Mouse (Mus musculus) testis, postnatal 10 days (tissue): ENCODE results near the gene Gpr33.

Source experiments
- DNase-seq: peaks from one replicate; pipeline ENCODE4 v3.0.0; 2021; ENCODE audit warnings: low spot score

Gpr33 gene

GRCm38 (mm10) chr12:52027963-52028362 lies at the start of gene Gpr33:
Gene Gpr33, minus strand, starts transcription at chr12:52028063.
- DNase-seq: no peak

DNA sequence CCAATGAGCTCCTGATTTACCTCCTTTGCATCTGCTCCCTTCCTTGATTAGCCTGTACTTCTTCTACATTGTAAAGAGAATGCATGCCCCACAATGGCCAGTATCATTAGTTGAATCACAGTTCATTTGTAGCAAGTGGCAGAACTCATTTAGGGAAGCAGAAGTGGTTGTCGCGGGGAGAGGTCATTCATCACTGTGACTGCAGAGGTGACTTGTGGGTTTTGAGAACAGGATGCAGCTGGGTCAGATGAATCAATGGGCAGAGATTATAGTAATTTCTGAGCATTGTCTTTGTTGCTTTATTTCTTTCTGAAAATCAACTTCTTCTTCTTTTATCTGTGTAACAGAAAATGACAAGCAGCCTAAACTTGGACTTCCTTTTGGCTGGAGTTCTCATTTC lies 21.5 kb upstream of the Gpr33 start:
- no peak for DNase-seq

DNA sequence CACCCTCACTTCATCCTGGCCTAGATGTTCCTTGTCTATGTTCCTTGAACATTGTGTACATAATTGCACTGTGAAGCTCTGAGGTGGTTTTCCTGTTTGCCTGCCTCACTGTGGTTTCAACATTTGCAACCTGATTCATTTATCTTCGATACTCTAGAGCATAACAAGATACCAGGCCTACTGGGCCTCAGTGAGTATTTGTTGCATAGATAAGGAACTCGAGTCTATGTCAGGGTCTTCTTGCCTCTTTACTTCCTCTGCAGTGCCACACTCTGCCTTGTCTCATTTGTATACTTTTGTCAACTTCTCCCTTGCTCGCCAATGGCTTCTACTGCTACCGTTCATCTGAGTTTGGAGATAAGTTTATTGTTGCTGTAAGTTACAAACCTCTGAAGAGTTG lies 18.5 kb upstream of the Gpr33 start:
- no peak for DNase-seq

DNA sequence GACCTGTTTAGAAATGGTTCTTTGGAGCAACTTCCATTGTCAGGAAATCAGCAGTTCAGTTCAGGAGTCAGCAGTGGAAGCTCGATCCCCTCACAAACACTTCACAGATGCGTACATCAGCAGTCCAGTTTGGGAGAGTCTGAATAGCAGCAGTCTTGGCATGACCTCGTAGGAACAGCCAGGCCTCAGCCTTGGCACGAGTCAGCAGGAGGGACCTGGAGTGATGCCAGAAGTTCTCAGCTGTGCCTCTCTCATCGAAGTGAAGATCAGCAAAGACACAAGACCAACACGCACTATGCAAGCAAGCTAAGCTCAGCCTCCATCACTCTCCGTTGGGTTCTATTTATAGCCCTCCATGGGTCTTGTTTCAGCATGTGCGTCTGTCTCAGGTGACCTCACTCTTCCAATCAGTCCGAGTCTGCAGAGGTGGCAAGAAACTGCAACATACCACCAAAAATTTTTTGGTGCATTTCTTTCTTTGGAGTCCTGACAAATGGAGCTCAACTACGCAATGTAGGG lies 15.0 kb upstream of the Gpr33 start:
- peak; percentile 59 for DNase-seq

- no peak for DNase-seq
Measured at GRCm38 (mm10) chr12:52038352-52038751, 10.5 kb upstream of the Gpr33 start.

GRCm38 (mm10) chr12:52034956-52035355 lies 7.1 kb upstream of the Gpr33 start:
- no peak for DNase-seq

- DNase-seq: no peak
Measured at GRCm38 (mm10) chr12:52032276-52032675, 4.4 kb upstream of the Gpr33 start.

DNA sequence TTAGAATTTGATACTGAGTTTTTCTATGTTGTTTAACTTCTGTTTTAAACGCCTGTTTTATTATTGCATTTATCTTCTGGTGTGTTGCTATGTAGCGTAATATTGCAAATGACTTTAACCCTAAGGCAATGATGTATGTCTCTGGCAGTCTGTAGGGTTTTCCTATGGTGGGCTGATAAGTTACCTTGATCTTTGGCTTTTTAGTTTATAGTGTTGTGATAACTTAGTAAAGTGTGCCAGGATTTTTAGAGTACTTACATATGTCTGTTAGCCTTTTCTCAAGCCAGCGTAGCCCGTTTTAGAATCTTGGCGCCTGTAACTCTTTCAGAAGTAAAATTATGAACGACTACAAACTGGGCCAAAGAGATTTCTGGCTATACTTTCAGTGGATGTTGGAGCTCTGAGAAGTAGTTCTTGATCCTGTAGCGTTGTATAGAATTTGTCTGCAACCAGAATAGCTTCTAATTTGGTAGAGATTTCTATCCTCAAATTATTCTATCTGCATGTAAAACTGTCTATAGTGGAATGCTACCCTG lies 13.3 kb downstream of the Gpr33 start:
- DNase-seq: no peak

- DNase-seq: peak; percentile 69
Measured at GRCm38 (mm10) chr12:52014044-52014443, 13.8 kb downstream of the Gpr33 start.

DNA sequence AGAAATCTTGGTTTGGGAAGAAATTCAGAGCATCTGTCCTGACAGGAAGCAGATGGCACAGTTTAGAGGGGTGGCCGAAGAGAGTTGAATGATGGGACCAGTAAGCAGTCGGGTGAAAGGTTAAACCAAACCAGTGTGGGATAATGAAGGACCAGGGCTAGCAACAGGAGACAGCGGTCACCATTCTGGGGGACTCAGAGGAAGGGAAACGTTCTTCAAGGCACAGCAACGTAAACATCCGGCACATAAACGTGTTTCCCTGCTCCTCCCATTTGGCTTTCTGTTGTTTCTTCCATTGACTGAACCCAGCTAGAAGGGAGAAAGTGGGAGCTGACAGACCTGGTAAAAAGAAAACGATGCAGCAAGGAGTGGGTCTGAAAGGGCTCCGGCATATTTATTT lies 14.6 kb downstream of the Gpr33 start:
- no peak for DNase-seq

GRCm38 (mm10) chr12:52012159-52012558 lies 15.7 kb downstream of the Gpr33 start:
- no peak for DNase-seq

DNA sequence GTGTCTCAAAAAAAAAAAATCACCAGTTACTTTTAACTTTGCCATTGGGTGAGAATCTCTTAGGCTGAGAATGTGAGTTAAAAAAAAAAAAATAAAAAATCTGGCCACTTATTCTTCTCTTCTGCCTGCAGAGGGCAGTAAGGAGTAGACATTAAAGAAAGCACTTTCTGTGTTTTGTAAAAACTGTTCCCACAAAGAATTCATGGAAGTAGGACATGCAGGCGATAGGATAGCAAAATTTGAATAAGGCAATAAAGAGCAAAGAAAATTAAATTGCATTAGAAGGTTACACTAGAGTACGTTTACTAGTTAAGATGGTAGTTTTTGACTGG lies 17.3 kb downstream of the Gpr33 start:
- no peak for DNase-seq

GRCm38 (mm10) chr12:52009928-52010629 lies 17.8 kb downstream of the Gpr33 start:
- no peak for DNase-seq

- DNase-seq: no peak
Measured at GRCm38 (mm10) chr12:52006633-52006994, 21.2 kb downstream of the Gpr33 start.

DNA sequence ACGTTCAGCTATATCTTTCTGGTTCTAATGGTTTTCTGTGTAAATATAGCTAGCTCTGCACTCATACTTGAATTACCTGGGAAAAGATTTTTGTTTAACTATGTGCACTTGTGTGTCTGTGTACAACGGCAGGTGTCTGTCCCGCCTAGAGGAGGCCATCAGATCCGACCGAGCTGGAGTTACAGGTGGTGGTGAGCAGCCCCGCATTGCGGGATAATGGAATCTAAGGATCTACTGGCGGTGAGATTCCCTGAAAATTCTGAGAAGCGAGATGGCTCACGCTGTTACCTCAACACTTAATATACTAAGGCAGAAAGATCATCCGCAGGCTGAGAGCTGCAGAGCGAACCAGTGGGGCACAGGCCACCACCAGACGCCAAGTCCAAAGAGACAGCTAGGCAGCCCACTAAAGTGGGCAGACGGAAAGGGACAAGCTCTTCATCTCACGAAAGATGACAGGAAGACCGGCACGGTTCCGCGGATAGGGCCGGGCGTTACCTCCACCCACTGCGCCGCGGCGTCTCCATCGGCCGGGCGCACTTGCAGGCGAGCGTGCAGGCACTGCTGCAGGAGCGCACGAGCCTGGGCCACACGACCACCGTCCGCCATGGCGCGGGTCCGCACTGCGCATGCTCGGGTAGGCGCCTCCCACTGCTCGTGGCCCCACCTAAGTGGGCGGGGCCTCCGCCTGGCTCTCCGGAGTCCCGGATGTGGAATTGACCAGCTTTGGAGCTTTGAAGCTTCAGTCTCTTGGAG lies 21.8 kb downstream of the Gpr33 start, which contains the start of gene Dtd2:
Gene Dtd2, minus strand, starts transcription at position 625 of the 756 bp plus-strand sequence.
- peak; percentile 98 for DNase-seq

DNA sequence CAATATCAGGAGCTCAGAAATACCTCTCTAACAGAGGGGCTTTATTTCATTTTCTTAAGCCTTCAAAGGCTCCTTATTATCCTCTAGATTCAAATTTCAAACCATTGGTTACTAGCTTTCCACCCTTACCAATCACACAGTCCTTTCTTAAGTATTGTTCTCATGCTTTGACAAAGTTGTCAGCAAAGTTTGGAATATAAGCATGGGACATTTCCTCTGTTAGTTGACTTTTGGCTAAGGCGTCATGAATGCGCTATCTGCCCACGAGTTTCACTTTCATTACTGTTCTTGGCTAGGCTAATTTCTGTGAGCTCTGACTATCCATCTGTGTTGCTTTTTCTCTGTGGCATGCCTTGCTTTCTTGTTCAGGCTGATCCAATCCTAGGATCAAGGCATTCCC lies 25.1 kb downstream of the Gpr33 start:
- no peak for DNase-seq

- DNase-seq: no peak
Measured at GRCm38 (mm10) chr12:52001544-52001943, 26.3 kb downstream of the Gpr33 start.

GRCm38 (mm10) chr12:51998366-51998932 lies 29.4 kb downstream of the Gpr33 start:
- no peak for DNase-seq

GRCm38 (mm10) chr12:51995738-51996536 lies 31.9 kb downstream of the Gpr33 start:
- DNase-seq: no peak

- DNase-seq: no peak
Measured at GRCm38 (mm10) chr12:51990629-51991028, 37.2 kb downstream of the Gpr33 start.

DNA sequence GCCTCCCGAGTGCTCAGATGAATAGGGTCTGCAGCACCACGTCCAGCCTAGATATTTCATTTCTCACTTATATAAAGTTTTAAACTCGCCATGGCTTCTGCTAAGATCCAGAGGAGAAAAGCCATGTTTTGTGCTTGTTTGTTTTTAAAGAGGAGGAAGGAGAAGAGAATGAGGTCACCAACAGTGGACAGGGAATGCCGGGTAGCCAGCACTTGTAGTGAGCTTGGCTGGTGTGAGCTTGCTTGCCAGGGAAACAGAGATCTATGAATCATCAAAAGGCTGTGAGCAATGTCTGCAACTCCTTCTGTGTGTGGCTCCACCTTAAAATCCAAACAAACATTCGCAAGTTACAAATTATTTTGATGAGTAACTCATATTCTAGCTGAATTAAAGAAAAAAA lies 39.3 kb downstream of the Gpr33 start:
- no peak for DNase-seq

DNA sequence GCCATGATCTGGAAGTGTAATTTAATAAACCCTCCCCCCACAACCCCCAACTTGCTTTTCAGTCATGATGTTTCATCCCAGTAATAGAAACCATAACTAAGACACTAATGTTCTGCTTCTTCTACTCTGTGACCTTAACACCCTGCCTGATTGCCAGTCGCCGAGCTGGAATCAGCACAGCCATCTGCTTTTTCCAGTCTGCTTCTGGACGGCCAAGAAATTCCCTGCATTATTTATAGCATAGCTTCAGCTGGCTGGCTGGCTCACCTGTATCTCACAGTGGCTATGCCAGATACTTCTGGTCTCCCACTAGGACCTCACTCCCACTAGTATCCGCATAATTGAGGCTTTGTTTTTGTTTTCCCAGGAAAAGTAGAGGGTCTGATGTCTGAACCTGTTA lies 42.0 kb downstream of the Gpr33 start:
- no peak for DNase-seq
